Mouse (Mus musculus): ENCODE data around the gene Ttc12. TPM values are rescaled to one million over a fixed set of nuclear protein-coding genes. Genes with fewer than 3 reads are reported as not detected.

Ttc12 gene
- polyA plus RNA-seq, 1 experiment = 0.34 TPM

DNA sequence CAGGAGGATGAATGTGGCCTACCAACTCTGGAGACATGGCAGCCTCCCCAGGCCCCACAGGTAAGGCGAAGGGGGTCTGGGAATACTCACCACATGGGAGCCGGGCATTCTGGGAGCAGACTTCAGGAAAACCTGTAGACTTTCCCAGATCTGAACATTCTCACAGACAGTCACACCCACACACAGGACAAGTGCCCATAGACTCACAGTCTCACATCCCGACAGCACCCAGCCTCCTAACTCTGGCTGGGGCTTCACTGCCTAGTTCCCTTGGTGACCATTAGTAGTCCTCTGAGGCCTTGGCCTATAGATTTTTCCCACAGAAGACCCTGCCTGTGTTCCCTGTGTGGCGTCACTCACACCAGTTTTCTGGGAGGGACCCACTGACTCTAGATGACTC, 24.6 kb upstream of the Ttc12 start:
- TF ChIP-seq POLR2A (IDR thresholded peaks at IDR 0.05; ENCODE audit: low read depth, low read length) (no peak), CTCF (IDR thresholded peaks at IDR 0.05; ENCODE audit: extremely low read depth, insufficient read length, insufficient replicate concordance, low read depth, low read length) (no peak)
- no peaks in the 10 kb centered on the region for H3K36me3 ChIP-seq (ENCODE audit: control insufficient read depth, insufficient read depth, low read length)
- no peak overlapping the region for H3K27ac ChIP-seq (ENCODE audit: insufficient read depth, low read depth, low read length)
- 90% methylated on average over 4 of the region's 4 CpGs for WGBS
- H3K27me3 ChIP-seq (ENCODE audit: control insufficient read depth, insufficient read depth, low read length) = no peaks in the 10 kb centered on the region
- H3K4me3 ChIP-seq (ENCODE audit: low read depth, low read length) = no peak overlapping the region
- no peaks in the 10 kb centered on the region for H3K4me1 ChIP-seq (ENCODE audit: control insufficient read depth, insufficient read depth, insufficient read length, low read length)

GRCm38 (mm10) chr9:49509628-49510027, 23.6 kb upstream of the Ttc12 start:
- H3K27ac ChIP-seq (ENCODE audit: insufficient read depth, low read depth, low read length) = no peak overlapping the region
- TF ChIP-seq POLR2A (IDR thresholded peaks at IDR 0.05; ENCODE audit: low read depth, low read length) (no peak), CTCF (IDR thresholded peaks at IDR 0.05; ENCODE audit: extremely low read depth, insufficient read length, insufficient replicate concordance, low read depth, low read length) (no peak)
- 91% methylated on average over 8 of the region's 8 CpGs for WGBS
- no peaks in the 10 kb centered on the region for H3K27me3 ChIP-seq (ENCODE audit: control insufficient read depth, insufficient read depth, low read length)
- no peaks in the 10 kb centered on the region for H3K36me3 ChIP-seq (ENCODE audit: control insufficient read depth, insufficient read depth, low read length)
- H3K4me1 ChIP-seq (ENCODE audit: control insufficient read depth, insufficient read depth, insufficient read length, low read length) = no peaks in the 10 kb centered on the region
- no peak overlapping the region for H3K4me3 ChIP-seq (ENCODE audit: low read depth, low read length)

DNA sequence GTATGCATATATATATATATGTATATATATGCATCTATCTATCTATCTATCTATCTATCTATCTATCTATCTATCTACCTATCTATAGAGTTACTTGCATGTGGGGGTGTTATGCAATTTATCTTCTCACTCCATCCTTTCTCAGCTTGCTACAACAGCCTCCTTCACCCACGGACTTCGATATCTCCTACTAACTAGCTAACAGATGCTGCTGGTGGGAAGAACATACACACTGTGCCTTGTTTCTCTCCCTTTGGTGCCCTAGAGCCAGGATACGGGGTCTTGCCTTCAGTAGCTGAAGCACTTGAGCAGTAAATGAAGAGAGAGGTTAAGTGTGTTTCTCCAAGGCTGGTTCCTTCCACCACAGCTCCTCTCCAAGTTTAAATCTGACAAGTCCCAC, 23.1 kb upstream of the Ttc12 start:
- Histone ChIP-seq H3K36me3 (ENCODE audit: control insufficient read depth, insufficient read depth, low read length) (no peaks in the 10 kb centered on the region), H3K4me3 (ENCODE audit: low read depth, low read length) (no peak overlapping the region), H3K27ac (ENCODE audit: insufficient read depth, low read depth, low read length) (no peak overlapping the region), H3K4me1 (ENCODE audit: control insufficient read depth, insufficient read depth, insufficient read length, low read length) (no peaks in the 10 kb centered on the region), H3K27me3 (ENCODE audit: control insufficient read depth, insufficient read depth, low read length) (no peaks in the 10 kb centered on the region)
- no peak for TF ChIP-seq CTCF (IDR thresholded peaks at IDR 0.05; ENCODE audit: extremely low read depth, insufficient read length, insufficient replicate concordance, low read depth, low read length)
- no peak for TF ChIP-seq POLR2A (IDR thresholded peaks at IDR 0.05; ENCODE audit: low read depth, low read length)
- WGBS = 95% methylated on average over 3 of the region's 3 CpGs

DNA sequence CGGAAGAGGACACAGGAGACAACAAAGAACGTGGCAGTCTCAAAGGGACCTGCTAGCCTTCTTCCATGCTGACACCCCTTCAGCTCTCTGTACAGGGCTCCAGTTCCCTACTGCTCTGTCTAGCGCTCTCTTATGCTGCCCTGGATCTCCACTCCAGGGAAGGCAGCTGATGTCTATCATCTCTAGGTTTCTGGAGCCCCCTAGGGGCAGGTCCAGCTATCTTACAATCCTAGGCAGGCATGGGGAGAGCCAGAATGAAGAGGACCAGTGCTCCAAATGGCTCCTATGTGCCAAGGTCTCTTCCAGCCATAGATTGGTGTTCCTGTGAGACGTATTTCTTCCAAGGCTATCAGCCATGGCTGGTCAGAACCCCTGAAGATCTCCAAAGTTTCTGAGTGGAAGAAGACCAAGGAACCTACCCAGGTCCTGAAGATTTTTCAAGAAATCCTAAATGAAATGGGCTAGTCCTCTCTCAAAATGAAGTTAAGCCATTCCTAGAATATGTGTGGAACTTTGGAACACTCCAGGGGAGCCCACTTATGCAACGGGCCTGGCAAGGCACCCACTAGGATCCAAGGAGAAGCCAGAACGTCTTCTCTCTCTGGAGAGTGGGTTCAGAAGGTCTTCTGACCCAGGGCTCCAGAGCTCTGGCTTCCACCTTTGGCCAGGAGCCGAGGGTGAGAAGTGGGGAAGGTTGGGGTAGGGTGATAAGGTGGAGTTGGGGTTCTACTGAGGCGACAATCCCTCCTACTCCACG, 22.0 kb upstream of the Ttc12 start:
- no peaks in the 10 kb centered on the region for H3K4me1 ChIP-seq (ENCODE audit: control insufficient read depth, insufficient read depth, insufficient read length, low read length)
- 74% methylated on average over 9 of the region's 9 CpGs for WGBS

DNA sequence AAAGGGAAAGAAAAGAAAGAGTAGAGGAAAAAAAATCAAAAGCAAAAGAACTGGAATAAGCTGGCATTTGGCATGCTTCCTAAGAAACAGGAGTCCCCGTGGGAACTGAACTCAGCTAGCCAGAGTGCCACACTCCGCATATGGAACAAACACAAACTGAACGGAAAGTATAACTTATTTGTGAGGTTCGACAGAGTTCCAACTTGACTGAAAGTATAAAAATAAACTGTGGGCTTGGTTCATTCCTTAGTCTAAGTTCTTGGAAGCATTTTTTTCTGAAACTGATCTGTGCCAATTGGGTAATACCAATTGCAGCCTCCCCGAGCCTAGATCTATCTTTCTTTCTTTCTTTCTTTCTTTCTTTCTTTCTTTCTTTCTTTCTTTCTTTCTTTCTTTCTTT, 18.6 kb upstream of the Ttc12 start:
- Histone ChIP-seq H3K27ac (ENCODE audit: insufficient read depth, low read depth, low read length) (no peak overlapping the region), H3K4me1 (ENCODE audit: control insufficient read depth, insufficient read depth, insufficient read length, low read length) (no peaks in the 10 kb centered on the region), H3K4me3 (ENCODE audit: low read depth, low read length) (no peak overlapping the region), H3K27me3 (ENCODE audit: control insufficient read depth, insufficient read depth, low read length) (no peaks in the 10 kb centered on the region), H3K36me3 (ENCODE audit: control insufficient read depth, insufficient read depth, low read length) (no peaks in the 10 kb centered on the region)
- TF ChIP-seq CTCF (IDR thresholded peaks at IDR 0.05; ENCODE audit: extremely low read depth, insufficient read length, insufficient replicate concordance, low read depth, low read length) (no peak), POLR2A (IDR thresholded peaks at IDR 0.05; ENCODE audit: low read depth, low read length) (no peak)
- 63% methylated on average over 5 of the region's 5 CpGs for WGBS

More for the DNA sequence above, 22.0 kb upstream of the Ttc12 start:
- Histone ChIP-seq H3K4me3 (ENCODE audit: low read depth, low read length) (no peak overlapping the region), H3K27ac (ENCODE audit: insufficient read depth, low read depth, low read length) (no peak overlapping the region), H3K36me3 (ENCODE audit: control insufficient read depth, insufficient read depth, low read length) (no peaks in the 10 kb centered on the region), H3K27me3 (ENCODE audit: control insufficient read depth, insufficient read depth, low read length) (no peaks in the 10 kb centered on the region)
- TF ChIP-seq CTCF (IDR thresholded peaks at IDR 0.05; ENCODE audit: extremely low read depth, insufficient read length, insufficient replicate concordance, low read depth, low read length) (no peak), POLR2A (IDR thresholded peaks at IDR 0.05; ENCODE audit: low read depth, low read length) (no peak)

DNA sequence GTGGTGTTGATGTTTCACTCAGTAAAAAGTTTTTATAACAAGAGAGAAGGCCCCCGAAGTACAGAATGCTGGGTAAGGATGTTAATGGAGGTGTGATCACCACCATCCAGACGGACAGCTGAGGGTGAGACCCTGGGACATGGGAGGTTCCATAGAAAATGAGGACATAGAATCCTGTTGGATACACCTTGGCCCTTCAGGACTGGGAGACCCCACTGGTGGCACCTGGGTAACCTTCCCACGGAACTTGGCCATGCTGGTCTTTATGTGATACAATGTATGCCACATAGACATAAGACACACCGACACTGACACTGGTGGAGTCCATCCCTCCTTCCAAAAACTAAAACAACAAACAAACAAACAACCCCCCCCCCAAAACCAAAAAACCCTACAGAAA, 16.2 kb upstream of the Ttc12 start:
- Histone ChIP-seq H3K4me1 (ENCODE audit: control insufficient read depth, insufficient read depth, insufficient read length, low read length) (no peaks in the 10 kb centered on the region), H3K27me3 (ENCODE audit: control insufficient read depth, insufficient read depth, low read length) (no peaks in the 10 kb centered on the region), H3K27ac (ENCODE audit: insufficient read depth, low read depth, low read length) (no peak overlapping the region), H3K36me3 (ENCODE audit: control insufficient read depth, insufficient read depth, low read length) (no peaks in the 10 kb centered on the region), H3K4me3 (ENCODE audit: low read depth, low read length) (no peak overlapping the region)
- WGBS = 87% methylated on average over 4 of the region's 4 CpGs
- no peak for TF ChIP-seq POLR2A (IDR thresholded peaks at IDR 0.05; ENCODE audit: low read depth, low read length)
- no peak for TF ChIP-seq CTCF (IDR thresholded peaks at IDR 0.05; ENCODE audit: extremely low read depth, insufficient read length, insufficient replicate concordance, low read depth, low read length)

GRCm38 (mm10) chr9:49499878-49500277, 13.9 kb upstream of the Ttc12 start:
- H3K27ac ChIP-seq (ENCODE audit: insufficient read depth, low read depth, low read length) = no peak overlapping the region
- TF ChIP-seq CTCF (IDR thresholded peaks at IDR 0.05; ENCODE audit: extremely low read depth, insufficient read length, insufficient replicate concordance, low read depth, low read length) (no peak), POLR2A (IDR thresholded peaks at IDR 0.05; ENCODE audit: low read depth, low read length) (no peak)
- H3K36me3 ChIP-seq (ENCODE audit: control insufficient read depth, insufficient read depth, low read length) = no peaks in the 10 kb centered on the region
- H3K27me3 ChIP-seq (ENCODE audit: control insufficient read depth, insufficient read depth, low read length) = no peaks in the 10 kb centered on the region
- no peak overlapping the region for H3K4me3 ChIP-seq (ENCODE audit: low read depth, low read length)
- no peaks in the 10 kb centered on the region for H3K4me1 ChIP-seq (ENCODE audit: control insufficient read depth, insufficient read depth, insufficient read length, low read length)
- WGBS = 86% methylated on average over 2 of the region's 2 CpGs
